Mouse (Mus musculus): ENCODE measurements around the gene Abl2.

- TF ChIP-seq CTCF (IDR thresholded peaks at IDR 0.05; ENCODE audit: extremely low read depth, insufficient read depth, insufficient read length, insufficient replicate concordance), result no peak
- TF ChIP-seq POLR2A (IDR thresholded peaks at IDR 0.05; ENCODE audit: low read depth, low read length), result no peak
Measured at GRCm38 (mm10) chr1:156659906-156660659, 101.5 kb downstream of the Abl2 start.

Measured in spleen, adult 2 months (tissue).